In genomic region chr10:70372411-70373136, GRCm38 (mm10) we compare ENCODE assay signal across 19 mouse cellular contexts.
A peak's percentile ranks its signal among the peaks of the same experiment; 100 is the strongest.
DNase-seq lines count a peak whose midpoint lies in the region; TF ChIP-seq lines count a peak whose summit lies in the region.
"Had no signal": no experiment of that assay in that cellular context is flagged by ENCODE, and none has a peak within 500 bp of the region (broad histone marks: within the 10 kb centered on the region; RNA-seq: fewer than 3 reads in every experiment).

No protein-coding gene starts in this region.

- TF ChIP-seq CTCF in left cerebral cortex, adult 2 months (IDR thresholded peaks at IDR 0.05): no peak

- H3K27ac ChIP-seq in left cerebral cortex, adult 2 months: peak overlapping the region; percentile 47; the same call in 1 of the 2 replicates
- H3K27ac ChIP-seq in brown adipose tissue, adult 24 weeks (replicated peaks; ENCODE audit: low read depth, low read length): peak overlapping the region; percentile 78
- H3K27ac ChIP-seq: forebrain, embryonic 10.5 days; limb, embryonic 10.5 days; midbrain, embryonic 15.5 days; neural tube, embryonic 15.5 days had no signal

- DNase-seq in frontal cortex, adult 2 months (ENCODE audit: extremely low spot score in 1 of 2, low spot score in 1 of 2): peak; percentile 48 to 68
- DNase-seq in frontal cortex, postnatal 25 days (ENCODE audit: low spot score in 2 of 2): no peak
- DNase-seq in left cerebral cortex, adult 2 months (ENCODE audit: extremely low spot score in 1 of 2, low spot score in 2 of 2): no peak
- DNase-seq in left cerebral cortex, adult 11 months (ENCODE audit: low spot score): no peak
- DNase-seq in telencephalon, adult 2 months (ENCODE audit: low read depth, low spot score): peak; percentile 69
- no peak for DNase-seq in urinary bladder, adult 2 months (ENCODE audit: low spot score)
- DNase-seq: cerebellum, adult 9-11 months; gastrocnemius, postnatal 36 days; kidney, adult 11 months; kidney, postnatal 10 days; lung, adult 18-20 months; lung, postnatal 14 days; thymus, postnatal 25 days had no signal

- no peak overlapping the region for H3K4me3 ChIP-seq in left cerebral cortex, adult 2 months
- no peak overlapping the region for H3K4me3 ChIP-seq in brown adipose tissue, adult 24 weeks (ENCODE audit: insufficient read depth, low read depth, low read length)
- H3K4me3 ChIP-seq: forebrain, embryonic 10.5 days; limb, embryonic 10.5 days; midbrain, embryonic 15.5 days; myocyte; neural tube, embryonic 15.5 days had no signal

- intact Hi-C loops in left cerebral cortex, adult 2 months (cut with DNase I): loop anchor here (1.0 to 5.0 kb wide), 5 partner anchors 24 to 170 kb away; partner anchors contain the start of gene Fam13c

- peaks cover 4% of the 10 kb centered on the region; the same call in 1 of the 2 replicates for H3K4me1 ChIP-seq in brown adipose tissue, adult 24 weeks (ENCODE audit: control insufficient read depth, insufficient read depth, insufficient read length, low read length)

Comparison
In these comparisons a context has a peak if more than half of its experiments do, and no peak if none do; other contexts are left out.
1. DNase-seq: peak in frontal cortex, adult 2 months (2 of 2) and telencephalon, adult 2 months (single experiment); none in frontal cortex, postnatal 25 days (0 of 2), left cerebral cortex, adult 2 months (0 of 2), left cerebral cortex, adult 11 months (single experiment) and urinary bladder, adult 2 months (single experiment).